Mouse (Mus musculus): ENCODE data around the gene Dgka. TPM values are rescaled to one million over a fixed set of nuclear protein-coding genes. Genes with fewer than 3 reads are reported as not detected.
A peak's percentile ranks its signal among the peaks of the same experiment; 100 is the strongest.
"Not testable (repeated sequence)": the region's sequence is repeated elsewhere in the genome, so short reads cannot be mapped to it uniquely, and the experiment has no call there.

Gene Dgka
- polyA plus RNA-seq, 1 experiment: 41.7 TPM

- Histone ChIP-seq H3K27ac (ENCODE audit: control insufficient read depth, insufficient read depth, low read depth, low read length, poor library complexity) (peak overlapping the region; percentile 97), H3K4me1 (ENCODE audit: control insufficient read depth, insufficient read depth, low read length) (peaks cover 4% of the 10 kb centered on the region), H3K4me3 (replicated peaks; ENCODE audit: control insufficient read depth, low read depth, low read length) (peak overlapping the region; percentile 77)
- TF ChIP-seq POLR2A (IDR thresholded peaks at IDR 0.05; ENCODE audit: borderline replicate concordance, control insufficient read depth, low read depth, low read length) (peak; percentile 53; the same call in 1 of the 2 replicates), CTCF (IDR thresholded peaks at IDR 0.05; ENCODE audit: control insufficient read depth, insufficient read depth, low read length) (no peak)
- WGBS: under 1% methylated on average over 37 of the region's 37 CpGs
Measured at GRCm38 (mm10) chr10:128743791-128744191, 864 bp downstream of the Dgka start.

DNA sequence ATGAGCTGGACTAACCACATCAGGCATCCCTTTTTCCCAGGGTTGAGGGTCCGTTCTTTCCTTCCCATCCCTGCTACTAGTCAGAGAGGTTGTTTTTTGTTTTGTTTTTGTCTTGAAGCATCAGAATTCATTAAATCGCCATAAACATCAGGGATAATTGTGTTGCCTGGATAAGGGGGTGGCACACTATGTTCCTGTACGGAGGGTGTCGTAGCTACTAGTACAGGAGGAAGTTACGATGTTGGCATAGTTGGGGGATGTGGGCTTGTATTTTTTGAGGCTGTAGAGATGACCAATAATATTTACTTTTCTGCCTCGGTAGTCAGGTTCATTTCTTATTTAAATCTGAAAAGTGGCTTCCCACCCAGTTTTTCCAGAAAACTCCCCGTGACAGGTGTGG is 1.4 kb downstream of the Dgka start:
- H3K4me3 ChIP-seq (replicated peaks; ENCODE audit: control insufficient read depth, low read depth, low read length): peak overlapping the region; percentile 77
- 2% methylated on average over 7 of the region's 7 CpGs for WGBS
- peak overlapping the region; percentile 97; the same call in 1 of the 2 replicates for H3K27ac ChIP-seq (ENCODE audit: control insufficient read depth, insufficient read depth, low read depth, low read length, poor library complexity)
- H3K4me1 ChIP-seq (ENCODE audit: control insufficient read depth, insufficient read depth, low read length): peaks cover 4% of the 10 kb centered on the region
- TF ChIP-seq CTCF (IDR thresholded peaks at IDR 0.05; ENCODE audit: control insufficient read depth, insufficient read depth, low read length): no peak
- TF ChIP-seq POLR2A (IDR thresholded peaks at IDR 0.05; ENCODE audit: borderline replicate concordance, control insufficient read depth, low read depth, low read length): no peak

- TF ChIP-seq CTCF (IDR thresholded peaks at IDR 0.05; ENCODE audit: control insufficient read depth, insufficient read depth, low read length): no peak
- no peak for TF ChIP-seq POLR2A (IDR thresholded peaks at IDR 0.05; ENCODE audit: borderline replicate concordance, control insufficient read depth, low read depth, low read length)
- peaks cover 4% of the 10 kb centered on the region for H3K4me1 ChIP-seq (ENCODE audit: control insufficient read depth, insufficient read depth, low read length)
- no peak overlapping the region for H3K27ac ChIP-seq (ENCODE audit: control insufficient read depth, insufficient read depth, low read depth, low read length, poor library complexity)
- 36% methylated on average over 4 of the region's 4 CpGs for WGBS
- H3K4me3 ChIP-seq (replicated peaks; ENCODE audit: control insufficient read depth, low read depth, low read length): peak overlapping the region; percentile 77
Measured at GRCm38 (mm10) chr10:128742616-128743015, 2.0 kb downstream of the Dgka start.

DNA sequence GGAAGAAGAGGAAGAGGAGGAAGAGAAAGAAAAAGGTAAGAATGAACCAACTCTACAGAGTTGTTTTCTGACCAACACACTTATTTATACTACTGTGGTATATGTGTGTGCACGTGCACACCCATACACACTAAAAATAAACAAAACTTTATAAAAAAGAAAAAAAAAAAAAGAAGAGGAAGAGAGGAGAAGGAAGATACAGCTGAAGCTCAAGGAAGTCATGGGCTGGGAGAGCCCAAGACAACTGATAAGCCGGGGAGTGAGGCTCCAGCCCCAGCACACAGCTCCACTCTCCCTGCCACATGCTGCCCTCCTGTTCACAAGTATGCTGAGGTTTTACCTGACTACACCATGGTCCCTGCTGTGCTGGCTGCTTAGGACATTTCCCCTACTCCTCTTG is 4.4 kb downstream of the Dgka start:
- TF ChIP-seq CTCF (IDR thresholded peaks at IDR 0.05; ENCODE audit: control insufficient read depth, insufficient read depth, low read length): no peak
- TF ChIP-seq POLR2A (IDR thresholded peaks at IDR 0.05; ENCODE audit: borderline replicate concordance, control insufficient read depth, low read depth, low read length): no peak
- H3K27ac ChIP-seq (ENCODE audit: control insufficient read depth, insufficient read depth, low read depth, low read length, poor library complexity): no peak overlapping the region
- peaks cover 1% of the 10 kb centered on the region for H3K4me1 ChIP-seq (ENCODE audit: control insufficient read depth, insufficient read depth, low read length)
- no peak overlapping the region for H3K4me3 ChIP-seq (replicated peaks; ENCODE audit: control insufficient read depth, low read depth, low read length)
- 40% methylated on average over 2 of the region's 2 CpGs for WGBS

GRCm38 (mm10) chr10:128737435-128737834 is 7.2 kb downstream of the Dgka start:
- TF ChIP-seq POLR2A (IDR thresholded peaks at IDR 0.05; ENCODE audit: borderline replicate concordance, control insufficient read depth, low read depth, low read length) (no peak), CTCF (IDR thresholded peaks at IDR 0.05; ENCODE audit: control insufficient read depth, insufficient read depth, low read length) (no peak)
- no peak overlapping the region for H3K27ac ChIP-seq (ENCODE audit: control insufficient read depth, insufficient read depth, low read depth, low read length, poor library complexity)
- 74% methylated on average over 15 of the region's 15 CpGs for WGBS
- no peak overlapping the region for H3K4me3 ChIP-seq (replicated peaks; ENCODE audit: control insufficient read depth, low read depth, low read length)
- H3K4me1 ChIP-seq (ENCODE audit: control insufficient read depth, insufficient read depth, low read length): peaks cover 1% of the 10 kb centered on the region; the same call in 1 of the 2 replicates

DNA sequence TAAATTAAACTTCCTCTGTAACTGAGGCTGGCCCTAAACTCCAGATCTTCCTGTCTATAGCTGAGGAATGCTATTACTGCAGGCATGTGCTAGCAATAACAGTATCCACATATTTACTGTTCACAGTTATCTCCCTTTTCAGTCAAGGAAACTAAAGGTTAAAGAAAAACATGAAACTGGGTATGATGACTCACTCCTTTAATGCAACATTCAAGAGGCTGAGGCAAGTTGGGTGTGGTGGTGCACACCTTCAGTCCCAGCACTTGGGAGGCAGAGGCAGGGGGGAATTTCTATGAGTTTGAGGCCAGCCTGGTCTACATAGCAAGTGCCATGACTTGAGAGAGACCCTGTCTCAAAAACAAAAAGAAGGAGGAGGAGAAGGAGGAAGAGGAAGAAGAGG is 12.7 kb downstream of the Dgka start:
- H3K27ac ChIP-seq (ENCODE audit: control insufficient read depth, insufficient read depth, low read depth, low read length, poor library complexity): no peak overlapping the region
- TF ChIP-seq CTCF (IDR thresholded peaks at IDR 0.05; ENCODE audit: control insufficient read depth, insufficient read depth, low read length) (no peak), POLR2A (IDR thresholded peaks at IDR 0.05; ENCODE audit: borderline replicate concordance, control insufficient read depth, low read depth, low read length) (no peak)
- H3K4me1 ChIP-seq (ENCODE audit: control insufficient read depth, insufficient read depth, low read length): no peaks in the 10 kb centered on the region; the same call in 1 of the 2 replicates
- no peak overlapping the region for H3K4me3 ChIP-seq (replicated peaks; ENCODE audit: control insufficient read depth, low read depth, low read length)

- H3K27ac ChIP-seq (ENCODE audit: control insufficient read depth, insufficient read depth, low read depth, low read length, poor library complexity): no peak overlapping the region
- peak; percentile 92 for TF ChIP-seq CTCF (IDR thresholded peaks at IDR 0.05; ENCODE audit: control insufficient read depth, insufficient read depth, low read length)
- TF ChIP-seq POLR2A (IDR thresholded peaks at IDR 0.05; ENCODE audit: borderline replicate concordance, control insufficient read depth, low read depth, low read length): no peak
- no peak overlapping the region for H3K4me3 ChIP-seq (replicated peaks; ENCODE audit: control insufficient read depth, low read depth, low read length)
- no peaks in the 10 kb centered on the region; the same call in 1 of the 2 replicates for H3K4me1 ChIP-seq (ENCODE audit: control insufficient read depth, insufficient read depth, low read length)
- 17% methylated on average over 10 of the region's 10 CpGs for WGBS
Measured at GRCm38 (mm10) chr10:128731002-128731433, 13.6 kb downstream of the Dgka start.

GRCm38 (mm10) chr10:128728059-128728458 is 16.6 kb downstream of the Dgka start:
- TF ChIP-seq CTCF (IDR thresholded peaks at IDR 0.05; ENCODE audit: control insufficient read depth, insufficient read depth, low read length) (no peak), POLR2A (IDR thresholded peaks at IDR 0.05; ENCODE audit: borderline replicate concordance, control insufficient read depth, low read depth, low read length) (no peak)
- WGBS: 62% methylated on average over 5 of the region's 5 CpGs
- Histone ChIP-seq H3K27ac (ENCODE audit: control insufficient read depth, insufficient read depth, low read depth, low read length, poor library complexity) (no peak overlapping the region), H3K4me3 (replicated peaks; ENCODE audit: control insufficient read depth, low read depth, low read length) (no peak overlapping the region), H3K4me1 (ENCODE audit: control insufficient read depth, insufficient read depth, low read length) (no peaks in the 10 kb centered on the region; the same call in 1 of the 2 replicates)

DNA sequence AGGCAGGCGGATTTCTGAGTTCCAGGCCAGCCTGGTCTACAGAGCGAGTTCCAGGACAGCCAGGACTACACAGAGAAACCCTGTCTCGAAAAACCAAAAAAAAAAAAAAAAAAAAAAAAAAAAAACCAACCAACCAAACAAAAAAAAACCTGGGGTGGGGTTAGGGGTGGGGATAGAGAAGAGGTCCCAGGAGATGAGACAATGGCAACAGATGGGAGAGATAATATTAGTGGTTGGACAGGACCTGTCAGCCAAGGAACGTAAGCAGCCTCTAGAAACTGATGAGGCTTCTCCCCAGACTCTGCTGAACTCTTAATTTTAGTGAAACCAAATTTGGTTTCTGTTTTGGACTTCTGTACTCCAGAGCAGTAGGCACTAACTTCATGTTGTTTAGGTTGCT is 19.2 kb downstream of the Dgka start:
- H3K4me3 ChIP-seq (replicated peaks; ENCODE audit: control insufficient read depth, low read depth, low read length); H3K4me1 ChIP-seq (ENCODE audit: control insufficient read depth, insufficient read depth, low read length); H3K27ac ChIP-seq (ENCODE audit: control insufficient read depth, insufficient read depth, low read depth, low read length, poor library complexity): not testable (repeated sequence)
- WGBS: 65% methylated on average over 4 of the region's 4 CpGs
